Mouse (Mus musculus) thymus, adult 2 months (tissue): ENCODE data around the gene Rhag. TPM values are rescaled to one million over a fixed set of nuclear protein-coding genes. Genes with fewer than 3 reads are reported as not detected.

ENCODE experiments used
- DNase-seq: peaks from one replicate; pipeline ENCODE4 v3.0.0; 2021
- H3K27ac ChIP-seq: fragments of 200-500 bp; 2 replicates; pipeline ENCODE4 v1.5.1; 2012; ENCODE audit warnings: low read length, control low read depth; ENCODE audit not compliant: control insufficient read depth, insufficient read depth
- H3K27me3 ChIP-seq: fragments of 200-500 bp; 2 replicates; pipeline ENCODE4 v1.6.1; 2012; ENCODE audit warnings: mild to moderate bottlenecking, low read length, moderate library complexity, mixed read lengths; ENCODE audit not compliant: control insufficient read depth, insufficient read depth
- H3K36me3 ChIP-seq: fragments of 200-500 bp; 2 replicates; pipeline ENCODE4 v1.6.1; 2012; ENCODE audit warnings: mild to moderate bottlenecking, low read length, moderate library complexity; ENCODE audit not compliant: control insufficient read depth, insufficient read depth
- H3K4me1 ChIP-seq: fragments of 200-500 bp; replicated peaks from 2 replicates; pipeline ENCODE4 v1.6.1; 2012; ENCODE audit warnings: low read length; ENCODE audit not compliant: control insufficient read depth, insufficient read depth
- H3K4me3 ChIP-seq: fragments of 200-500 bp; 2 replicates; pipeline ENCODE4 v1.5.1; 2012; ENCODE audit warnings: mild to moderate bottlenecking, low read length, control low read depth, moderate library complexity; ENCODE audit not compliant: control insufficient read depth, insufficient read depth
- CTCF ChIP-seq: fragments of 200-500 bp; IDR thresholded peaks from 2 replicates; pipeline ENCODE4 v1.5.1; 2012; ENCODE audit warnings: mild to moderate bottlenecking, control low read depth, low read length, moderate library complexity, borderline replicate concordance; ENCODE audit not compliant: control insufficient read depth, poor library complexity, insufficient read depth; ENCODE audit errors: extremely low read depth
- POLR2A ChIP-seq: fragments of 200-500 bp; IDR thresholded peaks from 2 replicates; pipeline ENCODE4 v1.6.1; 2012; ENCODE audit warnings: mild to moderate bottlenecking, low read length, control low read depth, moderate library complexity; ENCODE audit not compliant: control insufficient read depth, poor library complexity, insufficient read depth; ENCODE audit errors: extremely low read depth
- WGBS: fragments of 180-500 bp; shearing (Covaris S2); methylation state at CpG from one replicate; pipeline ENCODE4 v1.1.7; 2018; 5-methylcytosine and 5-hydroxymethylcytosine counted together
- polyA plus RNA-seq: library from polyadenylated mRNA; depleted of rRNA; stranded (reverse); fragments of >200 nt; gene quantifications from 2 replicates; pipeline ENCODE4 v1.2.3, GENCODE M21; 2012; rRNA removed

Gene Rhag
- not detected in 2 replicates for polyA plus RNA-seq

GRCm38 (mm10) chr17:40810934-40811333 is at the start of gene Rhag:
Gene Rhag, plus strand, starts transcription at chr17:40811126.
- TF ChIP-seq POLR2A (no peak), CTCF (no peak)
- 88% methylated on average over 1 of the region's 1 CpGs for WGBS
- DNase-seq = no peak
- Histone ChIP-seq H3K36me3 (no peaks in the 10 kb centered on the region), H3K27me3 (no peaks in the 10 kb centered on the region), H3K4me1 (no peaks in the 10 kb centered on the region), H3K4me3 (no peak within 1 kb of the TSS), H3K27ac (no peak within 1 kb of the TSS)

- Histone ChIP-seq H3K27ac (no peak overlapping the region), H3K27me3 (no peaks in the 10 kb centered on the region), H3K4me3 (no peak overlapping the region), H3K4me1 (no peaks in the 10 kb centered on the region), H3K36me3 (no peaks in the 10 kb centered on the region)
- TF ChIP-seq POLR2A (no peak), CTCF (no peak)
- WGBS = 56% methylated on average over 4 of the region's 4 CpGs
- no peak for DNase-seq
Observed at GRCm38 (mm10) chr17:40763662-40764061, 47.3 kb upstream of the Rhag start.

- no peaks in the 10 kb centered on the region for H3K4me1 ChIP-seq
- WGBS = 93% methylated on average over 1 of the region's 1 CpGs
- no peak overlapping the region for H3K4me3 ChIP-seq
- no peak for TF ChIP-seq CTCF
- DNase-seq = no peak
- H3K27ac ChIP-seq = no peak overlapping the region
- H3K27me3 ChIP-seq = no peaks in the 10 kb centered on the region
- H3K36me3 ChIP-seq = no peaks in the 10 kb centered on the region
Observed at GRCm38 (mm10) chr17:40767120-40767519, 43.8 kb upstream of the Rhag start.

DNA sequence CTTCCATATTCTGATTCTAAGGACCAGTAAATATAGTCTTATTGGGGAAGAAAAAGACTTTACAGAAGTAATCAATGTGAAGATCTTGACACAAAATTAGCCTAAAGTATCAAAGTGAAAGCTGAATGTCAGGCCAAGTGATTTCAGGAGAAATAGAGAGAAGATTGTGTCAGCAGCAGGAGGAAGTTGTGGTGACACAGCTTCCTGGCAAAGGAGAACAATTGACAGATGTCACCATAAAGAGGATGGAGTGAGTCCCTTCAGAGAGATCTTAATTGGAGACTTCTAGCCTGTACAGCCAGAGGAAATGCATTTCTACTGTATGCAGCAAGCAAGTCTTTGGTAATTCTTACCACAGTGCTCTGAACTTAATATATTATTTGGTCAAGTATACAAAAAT is 21.0 kb upstream of the Rhag start:
- Histone ChIP-seq H3K4me1 (no peaks in the 10 kb centered on the region), H3K27me3 (no peaks in the 10 kb centered on the region), H3K4me3 (no peak overlapping the region), H3K27ac (no peak overlapping the region), H3K36me3 (no peaks in the 10 kb centered on the region)
- TF ChIP-seq CTCF (no peak), POLR2A (no peak)
- no peak for DNase-seq

GRCm38 (mm10) chr17:40793921-40794854 is 16.7 kb upstream of the Rhag start:
- Histone ChIP-seq H3K27me3 (no peaks in the 10 kb centered on the region), H3K4me3 (no peak overlapping the region), H3K36me3 (no peaks in the 10 kb centered on the region), H3K4me1 (no peaks in the 10 kb centered on the region), H3K27ac (no peak overlapping the region)
- WGBS = 49% methylated on average over 20 of the region's 20 CpGs
- peak; percentile 10 for DNase-seq
- TF ChIP-seq POLR2A = no peak
- no peak for TF ChIP-seq CTCF

DNA sequence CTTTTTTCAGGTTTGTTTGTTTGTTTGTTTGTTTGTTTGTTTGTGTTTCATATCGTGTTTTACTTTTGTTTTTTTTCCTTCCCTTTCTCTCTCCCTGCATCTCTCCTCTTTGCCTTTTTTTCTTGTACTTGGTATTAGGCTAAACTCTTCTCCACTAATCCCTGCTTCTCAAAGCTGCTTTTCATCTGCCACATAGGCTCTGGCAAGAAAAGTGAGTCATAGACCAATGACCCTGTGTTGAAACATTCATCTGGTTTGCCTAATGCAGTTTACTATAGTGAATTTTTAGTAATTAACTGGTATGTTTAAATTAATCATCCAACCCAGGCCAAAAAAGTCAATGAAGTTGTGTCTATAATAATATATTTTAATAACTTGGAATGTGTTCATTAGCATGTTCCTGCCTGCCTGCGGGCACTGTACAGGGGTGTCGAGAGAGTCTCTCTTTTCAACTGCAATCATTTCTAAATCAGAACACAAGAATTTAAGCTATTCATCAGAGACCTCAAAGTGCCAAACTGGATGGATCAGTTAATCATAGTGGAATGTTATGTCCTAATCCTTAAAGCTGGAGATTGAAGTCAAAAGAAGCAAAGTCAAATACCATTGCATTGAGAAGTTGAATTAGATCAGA is 8.1 kb upstream of the Rhag start:
- 92% methylated on average over 3 of the region's 3 CpGs for WGBS

More for the DNA sequence above, 8.1 kb upstream of the Rhag start:
- TF ChIP-seq POLR2A = no peak
- no peak for TF ChIP-seq CTCF
- H3K27me3 ChIP-seq = no peaks in the 10 kb centered on the region
- no peak overlapping the region for H3K4me3 ChIP-seq
- no peak overlapping the region for H3K27ac ChIP-seq
- no peaks in the 10 kb centered on the region for H3K36me3 ChIP-seq
- DNase-seq = no peak
- no peaks in the 10 kb centered on the region for H3K4me1 ChIP-seq
